Mouse (Mus musculus) ES-Bruce4 (cell line): ENCODE results near the gene Anxa1.

ENCODE experiments used
- CTCF ChIP-seq: IDR thresholded peaks from one replicate; pipeline ENCODE4 v1.8.1; 2011; ENCODE audit warnings: low read depth, low read length
- EP300 ChIP-seq: IDR thresholded peaks from 2 replicates; pipeline ENCODE4 v1.6.1; 2011; ENCODE audit warnings: low read depth, low read length; ENCODE audit not compliant: insufficient read depth

- TF ChIP-seq CTCF, result no peak
- no peak for TF ChIP-seq EP300
These were observed 14.3 kb upstream of the Anxa1 start for GRCm38 (mm10) chr19:20405015-20405414.
